Mouse (Mus musculus) C2C12 (cell line): ENCODE data around the gene Prr15l. TPM values are rescaled to one million over a fixed set of nuclear protein-coding genes. Genes with fewer than 3 reads are reported as not detected.

Source experiments
- H3K27me3 ChIP-seq: one replicate; pipeline ENCODE4 v1.6.1; 2011; ENCODE audit not compliant: control insufficient read depth, insufficient read depth, insufficient read length
- H3K36me3 ChIP-seq: one replicate; pipeline ENCODE4 v1.6.1; 2011; ENCODE audit not compliant: control insufficient read depth, insufficient read depth
- H3K4me3 ChIP-seq: one replicate; pipeline ENCODE4 v1.5.1; 2011; ENCODE audit warnings: mild to moderate bottlenecking, control low read depth; ENCODE audit not compliant: poor library complexity, insufficient read depth, severe bottlenecking
- H3K79me2 ChIP-seq: one replicate; pipeline ENCODE4 v1.6.1; 2011; ENCODE audit not compliant: control insufficient read depth, insufficient read depth
- H3K79me3 ChIP-seq: one replicate; pipeline ENCODE4 v1.6.1; 2011; ENCODE audit warnings: low read depth, control low read depth
- H3ac ChIP-seq: one replicate; pipeline ENCODE3; 2011; ENCODE audit warnings: low read depth; ENCODE audit not compliant: control insufficient read depth, insufficient read length
- CEBPB ChIP-seq: IDR thresholded peaks from one replicate; pipeline ENCODE4 v1.6.1; 2011; ENCODE audit warnings: low read depth, mild to moderate bottlenecking, control low read depth, moderate library complexity
- CTCF ChIP-seq: IDR thresholded peaks from one replicate; pipeline ENCODE4 v1.5.1; 2011; ENCODE audit not compliant: control insufficient read depth, insufficient read depth, insufficient read length
- FOSL1 ChIP-seq: IDR thresholded peaks from one replicate; pipeline ENCODE4 v1.8.0; 2011; ENCODE audit warnings: mild to moderate bottlenecking, low read length; ENCODE audit not compliant: poor library complexity, insufficient read depth, severe bottlenecking
- MAX ChIP-seq: IDR thresholded peaks from one replicate; pipeline ENCODE4 v1.6.1; 2011; ENCODE audit warnings: mild to moderate bottlenecking, control low read depth
- MYOD1 ChIP-seq: IDR thresholded peaks from one replicate; pipeline ENCODE4 v1.6.1; 2011; ENCODE audit warnings: low read depth; ENCODE audit not compliant: control insufficient read depth, insufficient read length
- MYOG ChIP-seq: IDR thresholded peaks from one replicate; pipeline ENCODE4 v1.6.1; 2011; ENCODE audit not compliant: control insufficient read depth, insufficient read length; ENCODE audit errors: extremely low read depth
- USF1 ChIP-seq: IDR thresholded peaks from one replicate; pipeline ENCODE4 v1.6.1; 2011; ENCODE audit warnings: low read depth, mild to moderate bottlenecking, control low read depth, moderate library complexity
- polyA plus RNA-seq: library from polyadenylated mRNA; unstranded; fragments of >200 nt; fragmentation: generic; extraction: Trizol; gene quantifications from one replicate; pipeline ENCODE4 v1.2.1, GENCODE M21; 2012; ENCODE audit warnings: missing spikeins

Gene Prr15l
- polyA plus RNA-seq, 1 experiment, result 0.01 TPM

- no peak for TF ChIP-seq FOSL1
- TF ChIP-seq MYOD1, result no peak
- no peak for TF ChIP-seq MYOG
- no peak for TF ChIP-seq CTCF
- no peak for TF ChIP-seq USF1
- no peak for TF ChIP-seq MAX
- TF ChIP-seq CEBPB, result no peak
- H3K4me3 ChIP-seq, result no peak overlapping the region
- H3K79me3 ChIP-seq, result no peaks in the 10 kb centered on the region
- H3K27me3 ChIP-seq, result no peaks in the 10 kb centered on the region
- no peaks in the 10 kb centered on the region for H3K79me2 ChIP-seq
- H3ac ChIP-seq, result no peak overlapping the region
- H3K36me3 ChIP-seq, result no peaks in the 10 kb centered on the region
These were observed 35.9 kb upstream of the Prr15l start for GRCm38 (mm10) chr11:96891784-96892527.

GRCm38 (mm10) chr11:96893203-96893842 is 34.6 kb upstream of the Prr15l start:
- H3K4me3 ChIP-seq, result no peak overlapping the region
- no peak for TF ChIP-seq MAX
- no peak for TF ChIP-seq CEBPB
- TF ChIP-seq USF1, result no peak
- TF ChIP-seq MYOD1, result no peak
- H3K79me2 ChIP-seq, result no peaks in the 10 kb centered on the region

GRCm38 (mm10) chr11:96895886-96896285 is 32.0 kb upstream of the Prr15l start:
- Histone ChIP-seq H3K36me3 (no peaks in the 10 kb centered on the region), H3K79me3 (no peaks in the 10 kb centered on the region), H3K79me2 (no peaks in the 10 kb centered on the region), H3K4me3 (no peak overlapping the region), H3K27me3 (no peaks in the 10 kb centered on the region), H3ac (no peak overlapping the region)
- no peak for TF ChIP-seq CEBPB
- TF ChIP-seq MYOD1, result no peak
- no peak for TF ChIP-seq CTCF
- TF ChIP-seq USF1, result no peak
- no peak for TF ChIP-seq MAX
- TF ChIP-seq FOSL1, result no peak
- TF ChIP-seq MYOG, result no peak

More at GRCm38 (mm10) chr11:96893203-96893842, 34.6 kb upstream of the Prr15l start:
- Histone ChIP-seq H3K79me3 (no peaks in the 10 kb centered on the region), H3K36me3 (no peaks in the 10 kb centered on the region), H3ac (no peak overlapping the region), H3K27me3 (no peaks in the 10 kb centered on the region)

GRCm38 (mm10) chr11:96899449-96900306 is 28.2 kb upstream of the Prr15l start:
- Histone ChIP-seq H3K79me3 (no peaks in the 10 kb centered on the region), H3K79me2 (no peaks in the 10 kb centered on the region), H3ac (no peak overlapping the region), H3K36me3 (no peaks in the 10 kb centered on the region), H3K27me3 (no peaks in the 10 kb centered on the region), H3K4me3 (no peak overlapping the region)
- TF ChIP-seq USF1, result no peak
- no peak for TF ChIP-seq MYOD1
- no peak for TF ChIP-seq FOSL1
- TF ChIP-seq MYOG, result no peak
- TF ChIP-seq MAX, result no peak
- TF ChIP-seq CTCF, result no peak
- TF ChIP-seq CEBPB, result no peak

GRCm38 (mm10) chr11:96901332-96901731 is 26.6 kb upstream of the Prr15l start:
- H3ac ChIP-seq, result no peak overlapping the region
- H3K4me3 ChIP-seq, result no peak overlapping the region
- no peaks in the 10 kb centered on the region for H3K27me3 ChIP-seq
- no peak for TF ChIP-seq MAX
- TF ChIP-seq CEBPB, result no peak
- TF ChIP-seq MYOD1, result no peak
- TF ChIP-seq MYOG, result no peak
- TF ChIP-seq USF1, result no peak
- no peak for TF ChIP-seq CTCF
- TF ChIP-seq FOSL1, result no peak
- no peaks in the 10 kb centered on the region for H3K79me2 ChIP-seq
- no peaks in the 10 kb centered on the region for H3K36me3 ChIP-seq
- H3K79me3 ChIP-seq, result no peaks in the 10 kb centered on the region
